Mouse (Mus musculus) cortical plate, adult 2 months (tissue): Measurements from ENCODE around the gene Gins2.

Experiments used
- CTCF ChIP-seq: fragments of 200-500 bp; IDR thresholded peaks from 2 replicates; pipeline ENCODE4 v1.5.1; 2011; ENCODE audit warnings: mild to moderate bottlenecking, control low read depth, low read length; ENCODE audit not compliant: insufficient read depth; ENCODE audit errors: extremely low read depth
- POLR2A ChIP-seq: fragments of 200-500 bp; IDR thresholded peaks from 2 replicates; pipeline ENCODE4 v1.6.1; 2011; ENCODE audit warnings: mild to moderate bottlenecking, low read length, control low read depth; ENCODE audit not compliant: insufficient read depth; ENCODE audit errors: extremely low read depth

- TF ChIP-seq CTCF: no peak
- TF ChIP-seq POLR2A: no peak
These were observed 20.8 kb downstream of the Gins2 start for GRCm38 (mm10) chr8:120568164-120568798.
